Mouse (Mus musculus): ENCODE measurements around the gene Ifngr2.

GRCm38 (mm10) chr16:91536372-91536771 is 10.5 kb upstream of the Ifngr2 start:
- no peak for TF ChIP-seq GATA1 (IDR thresholded peaks at IDR 0.05; ENCODE audit: borderline replicate concordance, low read length)
- TF ChIP-seq FLI1 (IDR thresholded peaks at IDR 0.05; ENCODE audit: low read length) = no peak
